Mouse (Mus musculus): ENCODE results near the gene Gm43552.

Gm43552 gene

GRCm38 (mm10) chr5:65491767-65492715 is 592 bp downstream of the Gm43552 start:
- WGBS = under 1% methylated on average over 57 of the region's 57 CpGs

GRCm38 (mm10) chr5:65489830-65490229 is 2.8 kb downstream of the Gm43552 start:
- 56% methylated on average over 4 of the region's 4 CpGs for WGBS

DNA sequence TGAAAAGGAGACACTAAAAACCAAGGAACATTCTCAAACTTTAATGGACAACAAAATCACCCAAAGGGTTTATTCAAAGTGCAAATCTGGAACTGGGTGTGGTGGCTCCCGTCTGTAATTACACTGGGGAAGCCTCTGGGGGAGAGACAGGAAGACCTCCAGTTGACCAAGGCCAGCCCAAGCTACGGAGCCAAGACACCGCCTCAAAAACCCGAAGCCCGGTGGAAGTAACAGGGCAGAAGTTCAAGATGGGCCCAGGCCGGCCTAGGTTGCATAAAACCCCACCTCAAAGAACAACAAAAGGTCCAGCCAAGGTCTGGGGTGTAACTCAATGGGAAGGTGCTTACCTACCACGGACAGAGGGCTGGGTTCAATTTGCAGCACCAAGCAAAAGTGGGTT is 3.9 kb downstream of the Gm43552 start:
- 76% methylated on average over 7 of the region's 7 CpGs for WGBS

DNA sequence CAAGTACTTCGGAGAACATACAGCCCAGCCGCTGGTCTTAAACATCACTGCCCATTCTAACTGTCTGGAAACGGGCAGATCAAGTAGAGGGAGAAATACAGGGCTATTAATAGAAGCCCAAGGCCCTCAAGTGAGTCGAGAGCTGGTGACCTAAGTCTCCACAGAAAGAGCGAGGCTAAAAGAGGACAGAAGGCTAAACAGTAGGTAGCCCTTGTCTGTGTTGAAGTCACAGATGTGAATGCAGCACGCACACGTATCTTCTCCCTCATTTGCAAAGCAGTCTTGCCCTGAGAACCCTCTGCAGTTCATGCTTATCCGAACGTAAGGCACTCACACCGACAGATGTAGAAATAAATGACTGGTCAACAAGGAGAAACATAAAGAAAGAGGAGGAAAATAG is 5.3 kb downstream of the Gm43552 start:
- 71% methylated on average over 10 of the region's 10 CpGs for WGBS

- WGBS = 78% methylated on average over 2 of the region's 2 CpGs
Measured at GRCm38 (mm10) chr5:65486514-65486913, 6.1 kb downstream of the Gm43552 start.

DNA sequence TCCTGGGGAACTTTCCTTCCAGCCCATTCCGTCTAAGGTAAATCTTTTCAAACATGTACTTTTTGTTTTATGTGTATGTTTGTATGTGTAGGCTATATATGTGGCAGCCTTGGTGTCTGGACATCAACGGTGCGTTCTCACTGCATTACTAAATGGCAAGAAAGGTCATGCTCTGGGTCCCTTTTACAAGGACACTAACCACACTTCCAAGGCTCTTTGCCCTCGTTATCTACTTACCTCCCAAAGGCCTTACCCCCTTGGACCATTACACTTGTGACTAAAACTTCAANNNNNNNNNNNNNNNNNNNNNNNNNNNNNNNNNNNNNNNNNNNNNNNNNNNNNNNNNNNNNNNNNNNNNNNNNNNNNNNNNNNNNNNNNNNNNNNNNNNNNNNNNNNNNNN is 9.6 kb downstream of the Gm43552 start:
- WGBS = 88% methylated on average over 4 of the region's 4 CpGs

DNA sequence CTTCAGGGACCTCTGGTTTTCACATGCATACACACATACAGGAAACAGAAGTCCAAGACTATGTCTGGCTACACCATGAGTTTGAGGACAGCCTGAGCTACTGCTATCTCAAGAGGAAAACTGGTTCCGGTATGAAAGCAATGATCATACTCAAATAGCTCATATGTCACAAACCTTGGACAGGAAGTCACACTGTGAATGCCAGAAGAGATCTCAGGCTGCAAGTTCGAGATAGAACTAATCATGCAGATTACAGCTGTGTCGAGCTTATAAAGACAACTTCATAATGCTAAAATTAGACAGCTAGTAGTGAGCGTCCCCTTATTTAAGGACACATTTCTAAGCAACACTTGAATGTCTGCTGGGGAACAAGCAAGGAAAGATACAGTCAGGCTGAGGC is 12.1 kb downstream of the Gm43552 start:
- 34% methylated on average over 4 of the region's 4 CpGs for WGBS

DNA sequence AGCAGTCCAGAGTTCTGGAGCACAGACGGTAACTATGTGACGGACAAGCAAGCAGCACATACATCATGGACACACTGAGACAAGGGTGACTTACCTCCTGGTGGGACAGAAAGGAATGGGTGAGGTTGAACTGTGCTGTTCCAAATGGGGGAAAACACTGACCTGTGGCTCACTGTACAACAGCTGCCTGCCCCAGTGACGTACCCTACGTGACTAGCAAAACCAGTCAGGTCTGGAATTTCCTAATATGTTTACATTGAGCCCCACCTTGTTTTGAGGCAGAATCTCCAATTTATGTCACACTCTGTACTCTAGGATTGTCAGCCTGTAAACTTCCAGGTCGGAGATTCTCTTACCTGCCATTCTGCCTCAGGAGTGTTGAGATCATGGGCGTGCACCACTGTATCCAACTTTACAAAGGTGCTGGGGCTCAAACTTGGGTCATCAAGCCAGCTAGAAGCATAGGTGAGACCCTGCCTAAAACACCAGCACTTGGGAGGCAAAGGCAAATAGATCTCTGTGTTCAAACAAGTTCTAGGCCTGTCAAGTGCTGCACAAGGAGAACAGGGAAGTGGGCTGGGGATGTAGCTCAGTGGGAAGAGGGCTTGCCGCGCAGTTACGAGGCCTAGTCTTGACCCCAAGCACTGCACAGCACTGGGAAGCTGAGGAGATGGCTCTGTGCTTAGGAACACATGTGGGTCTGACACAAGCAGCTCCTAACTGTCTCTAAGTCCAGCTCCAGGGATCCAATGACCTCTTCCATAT is 12.8 kb downstream of the Gm43552 start:
- WGBS = 96% methylated on average over 9 of the region's 9 CpGs

DNA sequence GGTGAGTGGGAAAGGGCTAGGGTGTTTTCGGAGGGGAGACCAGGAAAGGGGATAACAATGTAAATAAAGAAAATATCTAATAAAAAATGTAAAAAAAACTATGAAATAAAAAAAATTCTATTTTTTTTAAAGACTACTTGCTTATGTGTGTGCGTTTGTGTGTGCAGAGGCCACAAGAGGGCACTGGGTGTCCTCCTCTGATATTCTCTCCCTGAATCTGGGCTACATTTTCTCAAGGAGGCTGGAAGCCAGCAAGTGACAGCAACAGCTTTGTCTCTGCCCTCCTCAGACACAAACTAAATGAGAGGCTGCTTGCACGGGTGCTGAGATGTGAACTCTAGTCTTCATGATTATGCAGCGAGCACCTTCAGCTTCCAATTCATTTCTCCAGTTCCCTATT is 14.4 kb downstream of the Gm43552 start:
- 58% methylated on average over 4 of the region's 4 CpGs for WGBS

GRCm38 (mm10) chr5:65476739-65477138 is 15.9 kb downstream of the Gm43552 start:
- 93% methylated on average over 4 of the region's 4 CpGs for WGBS

DNA sequence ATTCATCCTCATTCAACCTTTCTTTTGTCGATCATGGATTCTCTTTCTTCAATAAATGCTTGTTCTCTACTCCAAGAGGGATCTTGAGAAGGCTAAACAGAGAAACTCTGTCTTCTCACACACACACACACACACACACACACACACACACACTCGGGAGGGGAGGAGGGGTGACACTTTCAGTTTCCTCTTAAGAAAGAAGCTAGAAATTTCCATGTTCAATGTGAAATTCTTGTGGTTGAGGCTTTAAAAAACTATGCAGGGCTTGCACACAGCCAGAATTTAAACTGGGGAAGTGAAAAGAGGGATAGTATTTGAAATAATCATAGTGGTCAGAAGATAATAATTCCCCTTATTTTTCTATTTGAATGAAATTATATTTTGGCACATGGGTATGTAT is 16.8 kb downstream of the Gm43552 start:
- WGBS = 24% methylated on average over 2 of the region's 2 CpGs

DNA sequence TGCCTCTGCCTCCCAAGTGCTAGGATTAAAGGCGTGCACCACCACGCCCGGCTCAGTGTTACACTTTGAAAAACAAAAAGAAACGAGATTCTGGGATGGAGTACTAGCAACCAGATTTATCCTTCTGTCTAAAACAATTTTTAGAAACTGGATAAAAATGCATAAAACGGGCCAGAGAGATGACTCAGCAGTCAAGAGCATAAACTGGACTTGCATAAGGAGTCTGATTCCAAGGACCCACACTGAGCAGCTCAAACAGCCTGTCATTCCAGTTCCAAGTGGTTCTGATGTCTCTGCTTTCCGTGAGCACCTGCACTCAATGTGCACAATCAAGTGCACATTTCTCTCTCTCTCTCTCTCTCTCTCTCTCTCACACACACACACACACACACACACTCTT is 22.9 kb downstream of the Gm43552 start:
- 52% methylated on average over 6 of the region's 6 CpGs for WGBS

- WGBS = 87% methylated on average over 3 of the region's 3 CpGs
Measured at GRCm38 (mm10) chr5:65466911-65467310, 25.7 kb downstream of the Gm43552 start.

GRCm38 (mm10) chr5:65460361-65460760 is 32.3 kb downstream of the Gm43552 start:
- WGBS = 93% methylated on average over 14 of the region's 14 CpGs

DNA sequence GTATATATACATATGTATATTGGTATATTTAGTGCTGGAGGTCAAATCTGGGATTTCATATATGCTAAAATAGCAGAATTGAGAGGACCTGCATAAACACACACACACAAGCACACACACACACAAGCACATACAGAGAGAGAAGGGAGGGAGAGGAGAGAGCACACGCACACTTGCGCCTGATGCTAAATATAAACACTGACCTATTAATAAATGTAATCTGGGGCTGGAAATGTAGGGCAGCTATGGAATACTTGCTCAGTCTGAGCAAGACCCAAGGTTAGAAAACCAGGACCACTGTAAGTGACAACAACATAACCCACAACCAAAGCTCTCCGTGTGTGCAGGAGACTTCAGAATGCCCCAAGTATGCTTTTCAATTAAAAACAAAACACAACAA is 33.2 kb downstream of the Gm43552 start:
- 78% methylated on average over 3 of the region's 3 CpGs for WGBS

GRCm38 (mm10) chr5:65457846-65458245 is 34.8 kb downstream of the Gm43552 start:
- WGBS = 61% methylated on average over 5 of the region's 5 CpGs

DNA sequence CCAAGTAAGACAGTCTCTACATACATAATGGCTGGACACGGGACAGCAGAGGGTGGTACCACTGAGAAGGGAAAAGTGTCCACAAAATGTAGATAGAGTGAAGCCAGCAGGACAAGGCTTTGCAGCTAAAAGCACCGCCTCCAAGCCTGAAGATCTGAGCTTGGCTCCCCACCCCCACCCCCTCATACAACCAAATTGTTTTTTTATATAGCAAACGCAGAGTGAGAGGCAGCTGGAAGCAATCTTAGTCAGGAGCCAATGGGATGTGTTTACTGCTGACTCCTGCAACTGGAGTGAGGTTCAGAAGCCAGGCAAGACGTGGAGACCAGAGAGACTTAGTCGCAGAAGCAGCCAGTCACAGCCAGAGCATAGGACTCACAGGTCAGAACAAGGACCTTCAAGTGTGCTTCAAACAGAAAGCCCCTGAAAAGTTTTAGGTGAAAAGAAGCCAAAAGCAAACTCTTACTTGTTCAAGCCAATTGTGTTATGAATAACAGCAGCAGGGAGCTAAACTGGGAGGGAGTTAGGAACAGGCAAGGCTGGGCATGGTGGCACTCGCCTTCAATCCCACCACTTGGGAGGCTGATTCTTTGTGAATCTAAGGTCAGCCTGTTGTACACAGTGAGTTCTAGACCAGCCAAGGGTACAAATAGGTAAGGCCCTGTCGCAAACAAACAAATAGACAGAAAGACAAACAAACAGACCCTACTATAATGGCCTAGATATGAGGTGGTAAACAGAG is 35.4 kb downstream of the Gm43552 start:
- 60% methylated on average over 7 of the region's 7 CpGs for WGBS

DNA sequence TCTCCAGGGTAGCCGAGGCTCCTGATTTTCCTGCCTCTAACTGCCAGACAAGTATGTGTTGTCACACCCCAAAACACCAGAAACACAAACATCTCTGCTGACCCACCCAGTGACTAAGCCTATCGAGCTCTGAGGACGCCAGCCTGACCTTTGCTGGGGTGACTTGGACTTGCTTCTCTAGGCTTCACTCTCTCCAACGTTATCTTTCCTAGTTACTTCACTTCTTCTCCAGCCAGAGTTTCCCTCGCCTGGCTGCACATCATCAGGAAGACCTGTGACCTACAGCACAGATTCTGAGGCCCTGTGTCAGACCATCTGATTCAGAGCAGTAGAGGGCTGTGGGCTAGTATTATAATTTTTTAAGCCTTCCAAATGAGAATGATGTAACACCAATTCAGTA is 37.9 kb downstream of the Gm43552 start:
- WGBS = 79% methylated on average over 5 of the region's 5 CpGs

- 88% methylated on average over 4 of the region's 4 CpGs for WGBS
Measured at GRCm38 (mm10) chr5:65448941-65449340, 43.7 kb downstream of the Gm43552 start.

- WGBS = 72% methylated on average over 2 of the region's 2 CpGs
Measured at GRCm38 (mm10) chr5:65447826-65448225, 44.8 kb downstream of the Gm43552 start.

GRCm38 (mm10) chr5:65446756-65447155 is 45.9 kb downstream of the Gm43552 start:
- 89% methylated on average over 2 of the region's 2 CpGs for WGBS

- 65% methylated on average over 3 of the region's 6 CpGs for WGBS
Measured at GRCm38 (mm10) chr5:65444981-65445380, 47.7 kb downstream of the Gm43552 start.

All from cerebral cortex, adult 2 months (tissue).